Mouse (Mus musculus) heart, embryonic 11.5 days (tissue): ENCODE measurements around the gene Zdhhc1. TPM values are rescaled to one million over a fixed set of nuclear protein-coding genes. Genes with fewer than 3 reads are reported as not detected.

Experiments used
- ATAC-seq: fragments of 200-750 bp; cut with Nextera tagmentation; replicated peaks from 2 replicates; pipeline ENCODE4 v1.8.0; 2017; ENCODE audit warnings: moderate library complexity; ENCODE audit not compliant: insufficient number of reproducible peaks, low FRiP score, low TSS enrichment
- H3K27ac ChIP-seq: fragments of 300-500 bp; sonication (generic); 2 replicates; pipeline ENCODE4 v1.5.1; 2014; ENCODE audit warnings: mild to moderate bottlenecking, low read depth, low read length
- H3K27me3 ChIP-seq: fragments of 300-500 bp; sonication (generic); 2 replicates; pipeline ENCODE4 v1.6.1; 2014; ENCODE audit warnings: mild to moderate bottlenecking, low read length, mixed read lengths; ENCODE audit not compliant: control insufficient read depth, insufficient read depth
- H3K36me3 ChIP-seq: fragments of 300-500 bp; sonication (generic); 2 replicates; pipeline ENCODE4 v1.6.1; 2014; ENCODE audit warnings: mild to moderate bottlenecking, low read length, moderate library complexity, mixed read lengths; ENCODE audit not compliant: control insufficient read depth, insufficient read depth
- H3K4me1 ChIP-seq: fragments of 300-500 bp; sonication (generic); 2 replicates; pipeline ENCODE4 v1.6.1; 2014; ENCODE audit warnings: low read length; ENCODE audit not compliant: control insufficient read depth, insufficient read depth
- H3K4me2 ChIP-seq: fragments of 300-500 bp; sonication (generic); 2 replicates; pipeline ENCODE4 v1.6.1; 2014; ENCODE audit warnings: mild to moderate bottlenecking, moderate library complexity
- H3K4me3 ChIP-seq: fragments of 300-500 bp; sonication (generic); 2 replicates; pipeline ENCODE4 v1.5.1; 2014; ENCODE audit warnings: low read depth, low read length
- H3K9ac ChIP-seq: fragments of 300-500 bp; sonication (generic); 2 replicates; pipeline ENCODE4 v1.6.1; 2014; ENCODE audit warnings: mild to moderate bottlenecking, low read depth, low read length, moderate library complexity
- H3K9me3 ChIP-seq: fragments of 300-500 bp; sonication (generic); replicated peaks from 2 replicates; pipeline ENCODE4 v1.6.1; 2016; ENCODE audit warnings: low read length; ENCODE audit not compliant: control insufficient read depth
- WGBS: fragments of 180-500 bp; shearing (Covaris S2); extraction: QIAGEN DNeasy Blood & Tissue Kit; methylation state at CpG from one replicate; pipeline ENCODE4 v1.1.7; 2014; ENCODE audit not compliant: insufficient replicate concordance; 5-methylcytosine and 5-hydroxymethylcytosine counted together
- polyA plus RNA-seq: library from polyadenylated mRNA; unstranded; fragments of >200 nt; fragmentation: Nextera tagmentation; extraction: Ambion mirVana; gene quantifications from 2 replicates; pipeline ENCODE4 v1.2.1, GENCODE M21; 2014

Zdhhc1 gene
- polyA plus RNA-seq, 1 experiment from 2014 or later = 15.0 TPM

GRCm38 (mm10) chr8:105521995-105522769, 25.5 kb upstream of the Zdhhc1 start:
- H3K9ac ChIP-seq = no peak overlapping the region
- no peak overlapping the region for H3K4me3 ChIP-seq
- peaks cover 19% of the 10 kb centered on the region for H3K27me3 ChIP-seq
- no peak overlapping the region for H3K4me2 ChIP-seq
- no peak for ATAC-seq
- peaks cover 46% of the 10 kb centered on the region for H3K4me1 ChIP-seq
- no peaks in the 10 kb centered on the region for H3K9me3 ChIP-seq
- peaks cover 4% of the 10 kb centered on the region for H3K36me3 ChIP-seq
- no peak overlapping the region for H3K27ac ChIP-seq
- 72% methylated on average over 21 of the region's 21 CpGs for WGBS

- no peak for ATAC-seq
- Histone ChIP-seq H3K9me3 (no peaks in the 10 kb centered on the region), H3K4me1 (peaks cover 50% of the 10 kb centered on the region), H3K36me3 (peaks cover 4% of the 10 kb centered on the region), H3K9ac (no peak overlapping the region), H3K27me3 (peaks cover 20% of the 10 kb centered on the region), H3K4me2 (peak overlapping the region; percentile 23), H3K4me3 (no peak overlapping the region), H3K27ac (peak overlapping the region; percentile 47)
- WGBS = 0% methylated on average over 3 of the region's 3 CpGs
Measured at GRCm38 (mm10) chr8:105521061-105521460, 24.4 kb upstream of the Zdhhc1 start.

GRCm38 (mm10) chr8:105520521-105520920, 23.8 kb upstream of the Zdhhc1 start:
- 26% methylated on average over 5 of the region's 5 CpGs for WGBS
- Histone ChIP-seq H3K4me1 (peaks cover 53% of the 10 kb centered on the region), H3K27me3 (peaks cover 20% of the 10 kb centered on the region), H3K4me3 (no peak overlapping the region), H3K27ac (no peak overlapping the region), H3K4me2 (peak overlapping the region; percentile 99), H3K36me3 (peaks cover 4% of the 10 kb centered on the region), H3K9me3 (no peaks in the 10 kb centered on the region), H3K9ac (no peak overlapping the region)
- no peak for ATAC-seq

- 4% methylated on average over 2 of the region's 2 CpGs for WGBS
- ATAC-seq = no peak
- Histone ChIP-seq H3K9ac (peak overlapping the region; percentile 77; the same call in 1 of the 2 replicates), H3K27ac (no peak overlapping the region; the same call in 1 of the 2 replicates), H3K4me2 (peak overlapping the region; percentile 99), H3K36me3 (no peaks in the 10 kb centered on the region; the same call in none of the 2 replicates), H3K4me1 (peaks cover 55% of the 10 kb centered on the region), H3K4me3 (peak overlapping the region; percentile 51), H3K9me3 (no peaks in the 10 kb centered on the region), H3K27me3 (peaks cover 20% of the 10 kb centered on the region)
Measured at GRCm38 (mm10) chr8:105519591-105519990, 22.9 kb upstream of the Zdhhc1 start.

DNA sequence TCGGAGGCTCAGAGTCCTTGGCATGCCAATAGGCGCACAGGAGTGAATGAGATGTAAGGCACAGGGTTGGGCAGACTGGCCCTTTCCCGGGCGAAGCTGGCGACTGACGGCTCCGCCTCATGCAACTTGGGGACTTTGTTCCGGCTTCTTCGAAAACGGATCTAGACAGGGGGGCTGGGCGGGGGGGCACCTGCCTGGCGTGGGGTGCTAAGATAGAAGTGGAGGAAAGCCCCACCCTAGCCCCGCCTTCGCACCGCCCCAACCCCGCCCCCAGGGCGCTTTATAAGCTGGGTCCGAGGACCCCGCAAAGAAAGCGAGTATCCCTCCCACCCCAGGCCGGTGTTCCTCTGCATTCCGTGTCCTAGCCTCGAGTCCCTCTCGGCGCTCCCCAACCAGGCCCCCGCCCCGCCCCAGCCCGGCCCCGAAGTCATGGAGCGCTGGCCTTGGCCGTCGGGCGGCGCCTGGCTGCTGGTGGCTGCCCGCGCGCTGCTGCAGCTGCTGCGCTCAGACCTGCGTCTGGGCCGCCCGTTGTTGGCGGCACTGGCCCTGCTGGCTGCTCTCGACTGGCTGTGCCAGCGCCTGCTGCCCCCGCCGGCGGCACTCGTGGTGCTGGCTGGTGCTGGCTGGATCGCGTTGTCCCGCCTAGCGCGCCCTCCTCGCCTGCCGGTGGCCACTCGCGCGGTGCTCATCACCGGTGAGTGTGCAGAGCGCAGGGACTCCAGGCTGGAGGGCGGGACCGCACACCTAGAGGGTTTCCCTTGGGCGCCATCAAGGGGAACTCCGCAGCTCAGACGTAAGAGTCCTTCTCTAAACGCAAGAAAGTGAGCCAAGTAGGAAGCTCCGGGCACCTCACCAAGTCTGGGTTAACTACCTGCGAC, 22.0 kb upstream of the Zdhhc1 start, which contains the start of gene Hsd11b2:
Gene Hsd11b2, plus strand, starts transcription at position 320 of the 878 bp plus-strand sequence.
- ATAC-seq = peak; percentile 32; the same call in 1 of the 2 replicates
- H3K9ac ChIP-seq = peak within 1 kb of the TSS; percentile 77
- peak within 1 kb of the TSS; percentile 51 for H3K4me3 ChIP-seq
- no peaks in the 10 kb centered on the region; the same call in 1 of the 2 replicates for H3K36me3 ChIP-seq
- H3K4me2 ChIP-seq = peak within 1 kb of the TSS; percentile 99
- peaks cover 23% of the 10 kb centered on the region for H3K27me3 ChIP-seq
- peak within 1 kb of the TSS; percentile 57; the same call in 1 of the 2 replicates for H3K27ac ChIP-seq
- peaks cover 56% of the 10 kb centered on the region for H3K4me1 ChIP-seq
- H3K9me3 ChIP-seq = no peaks in the 10 kb centered on the region
- under 1% methylated on average over 65 of the region's 68 CpGs for WGBS

DNA sequence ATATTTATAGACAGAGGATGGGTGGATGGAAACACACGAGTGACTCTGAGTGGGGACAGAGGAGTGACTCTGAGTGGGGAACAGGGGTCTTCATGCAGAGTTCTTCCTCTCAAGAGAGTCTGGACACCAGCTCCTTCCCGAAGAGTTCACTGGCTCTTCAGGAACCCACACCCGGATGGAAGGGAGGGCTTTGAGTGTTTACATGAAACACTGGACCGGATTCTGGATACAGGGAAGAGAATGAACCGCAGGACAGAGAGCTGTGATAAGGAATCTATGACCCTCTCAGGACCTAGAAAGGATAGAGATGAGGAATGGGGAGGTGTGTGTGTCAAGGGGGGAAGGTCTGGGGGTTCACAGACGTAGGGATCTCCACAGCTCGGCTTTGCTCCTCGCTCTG, 20.6 kb upstream of the Zdhhc1 start:
- Histone ChIP-seq H3K4me3 (no peak overlapping the region), H3K4me1 (peaks cover 46% of the 10 kb centered on the region), H3K27me3 (peaks cover 23% of the 10 kb centered on the region), H3K9ac (no peak overlapping the region), H3K27ac (no peak overlapping the region), H3K4me2 (peak overlapping the region; percentile 35), H3K36me3 (no peaks in the 10 kb centered on the region; the same call in 1 of the 2 replicates), H3K9me3 (no peaks in the 10 kb centered on the region)
- ATAC-seq = no peak
- 33% methylated on average over 8 of the region's 8 CpGs for WGBS

GRCm38 (mm10) chr8:105516018-105516645, 19.4 kb upstream of the Zdhhc1 start:
- Histone ChIP-seq H3K27ac (no peak overlapping the region), H3K4me2 (peak overlapping the region; percentile 46), H3K9me3 (no peaks in the 10 kb centered on the region), H3K4me3 (peak overlapping the region; percentile 1; the same call in 1 of the 2 replicates), H3K4me1 (peaks cover 42% of the 10 kb centered on the region), H3K9ac (no peak overlapping the region), H3K36me3 (no peaks in the 10 kb centered on the region; the same call in 1 of the 2 replicates), H3K27me3 (peaks cover 23% of the 10 kb centered on the region)
- WGBS = 15% methylated on average over 11 of the region's 12 CpGs
- no peak for ATAC-seq

DNA sequence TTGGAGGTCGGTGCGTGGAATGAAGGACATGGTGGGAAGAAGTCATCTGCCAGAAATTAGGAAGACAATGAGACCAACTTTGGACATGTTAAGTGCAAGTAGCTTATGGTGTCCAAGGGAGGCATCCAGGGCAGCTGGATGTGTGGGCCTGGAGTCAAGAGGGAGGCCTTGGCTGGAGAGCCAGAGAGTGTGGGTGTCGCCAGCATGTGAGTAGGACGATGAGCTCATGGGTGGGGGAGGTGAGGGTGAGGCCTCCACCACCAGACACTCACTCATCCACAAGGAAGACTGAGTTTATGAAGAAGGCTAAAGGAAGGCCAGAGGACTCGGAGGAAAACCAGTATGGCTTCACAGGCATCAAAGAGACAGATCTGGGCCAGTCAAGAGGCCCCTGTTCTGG, 18.0 kb upstream of the Zdhhc1 start:
- H3K4me2 ChIP-seq = no peak overlapping the region

More for the DNA sequence above, 18.0 kb upstream of the Zdhhc1 start:
- 62% methylated on average over 5 of the region's 5 CpGs for WGBS
- Histone ChIP-seq H3K27me3 (peaks cover 21% of the 10 kb centered on the region), H3K4me3 (no peak overlapping the region), H3K9me3 (no peaks in the 10 kb centered on the region), H3K4me1 (peaks cover 30% of the 10 kb centered on the region), H3K27ac (no peak overlapping the region), H3K9ac (no peak overlapping the region), H3K36me3 (no peaks in the 10 kb centered on the region)
- ATAC-seq = no peak
